Mouse (Mus musculus): ENCODE measurements around the gene Dync1i2. TPM values are rescaled to one million over a fixed set of nuclear protein-coding genes. Genes with fewer than 3 reads are reported as not detected.

Dync1i2 gene
- polyA plus RNA-seq, 1 experiment: 67.3 TPM

GRCm38 (mm10) chr2:71173031-71173430, 38.5 kb upstream of the Dync1i2 start:
- TF ChIP-seq CEBPB (IDR thresholded peaks at IDR 0.05; ENCODE audit: insufficient read depth, poor library complexity, severe bottlenecking) (no peak), SRF (IDR thresholded peaks at IDR 0.05; ENCODE audit: control insufficient read depth, insufficient read length, low read depth) (no peak)
- Histone ChIP-seq H3K36me3 (ENCODE audit: control insufficient read depth, insufficient read depth) (no peaks in the 10 kb centered on the region), H3K27me3 (ENCODE audit: control insufficient read depth, insufficient read depth, insufficient read length) (no peaks in the 10 kb centered on the region), H3ac (ENCODE audit: control insufficient read depth, insufficient read length) (no peak overlapping the region), H3K79me2 (ENCODE audit: control insufficient read depth, insufficient read depth) (no peaks in the 10 kb centered on the region), H3K4me2 (ENCODE audit: low read depth) (no peak overlapping the region), H3K4me3 (no peak overlapping the region)

- no peak for TF ChIP-seq MYOD1 (IDR thresholded peaks at IDR 0.05; ENCODE audit: control insufficient read depth in 1 of 3, insufficient read length in 2 of 3, low read depth in 2 of 3)
- TF ChIP-seq REST (IDR thresholded peaks at IDR 0.05; ENCODE audit: insufficient read depth, insufficient read length): no peak
- TF ChIP-seq E2F4 (IDR thresholded peaks at IDR 0.05; ENCODE audit: insufficient read depth): no peak
- no peak for TF ChIP-seq USF1 (IDR thresholded peaks at IDR 0.05; ENCODE audit: low read depth)
- TF ChIP-seq CEBPB (IDR thresholded peaks at IDR 0.05; ENCODE audit: insufficient read depth, poor library complexity, severe bottlenecking): no peak
- TF ChIP-seq MAX (IDR thresholded peaks at IDR 0.05; ENCODE audit: low read depth): no peak
- TF ChIP-seq SRF (IDR thresholded peaks at IDR 0.05; ENCODE audit: control insufficient read depth, insufficient read length, low read depth): no peak
- no peak for TF ChIP-seq POLR2AphosphoS2 (IDR thresholded peaks at IDR 0.05; ENCODE audit: insufficient read length, low read depth)
- no peak for TF ChIP-seq POLR2A (IDR thresholded peaks at IDR 0.05; ENCODE audit: insufficient read length, low read depth)
- no peak for TF ChIP-seq MYOG (IDR thresholded peaks at IDR 0.05; ENCODE audit: control insufficient read depth in 1 of 3, insufficient read depth in 1 of 3, insufficient read length in 2 of 3, low read depth in 2 of 3)
- TF ChIP-seq TCF3 (IDR thresholded peaks at IDR 0.05; ENCODE audit: insufficient read length, low read depth): no peak
- TF ChIP-seq TCF12 (IDR thresholded peaks at IDR 0.05; ENCODE audit: insufficient read depth, poor library complexity, severe bottlenecking): no peak
- Histone ChIP-seq H3ac (ENCODE audit: control insufficient read depth, insufficient read length) (no peak overlapping the region), H3K4me2 (ENCODE audit: low read depth) (no peak overlapping the region)
Measured at GRCm38 (mm10) chr2:71176329-71177249, 34.9 kb upstream of the Dync1i2 start.

GRCm38 (mm10) chr2:71177250-71177615, 34.3 kb upstream of the Dync1i2 start:
- no peaks in the 10 kb centered on the region for H3K79me2 ChIP-seq (ENCODE audit: control insufficient read depth, insufficient read depth)
- no peak overlapping the region for H3K4me3 ChIP-seq
- no peaks in the 10 kb centered on the region for H3K27me3 ChIP-seq (ENCODE audit: control insufficient read depth, insufficient read depth, insufficient read length)
- H3K4me2 ChIP-seq (ENCODE audit: low read depth): no peak overlapping the region
- TF ChIP-seq TCF3 (IDR thresholded peaks at IDR 0.05; ENCODE audit: insufficient read length, low read depth) (no peak), MYOG (IDR thresholded peaks at IDR 0.05; ENCODE audit: control insufficient read depth in 1 of 3, insufficient read depth in 1 of 3, insufficient read length in 2 of 3, low read depth in 2 of 3) (no peak), REST (IDR thresholded peaks at IDR 0.05; ENCODE audit: insufficient read depth, insufficient read length) (no peak), TCF12 (IDR thresholded peaks at IDR 0.05; ENCODE audit: insufficient read depth, poor library complexity, severe bottlenecking) (no peak)
- no peaks in the 10 kb centered on the region for H3K36me3 ChIP-seq (ENCODE audit: control insufficient read depth, insufficient read depth)
- H3ac ChIP-seq (ENCODE audit: control insufficient read depth, insufficient read length): no peak overlapping the region

More at GRCm38 (mm10) chr2:71176329-71177249, 34.9 kb upstream of the Dync1i2 start:
- no peaks in the 10 kb centered on the region for H3K79me2 ChIP-seq (ENCODE audit: control insufficient read depth, insufficient read depth)
- no peaks in the 10 kb centered on the region for H3K27me3 ChIP-seq (ENCODE audit: control insufficient read depth, insufficient read depth, insufficient read length)
- H3K4me3 ChIP-seq: no peak overlapping the region
- no peaks in the 10 kb centered on the region for H3K36me3 ChIP-seq (ENCODE audit: control insufficient read depth, insufficient read depth)

GRCm38 (mm10) chr2:71177760-71178159, 33.7 kb upstream of the Dync1i2 start:
- Histone ChIP-seq H3K36me3 (ENCODE audit: control insufficient read depth, insufficient read depth) (no peaks in the 10 kb centered on the region), H3K27me3 (ENCODE audit: control insufficient read depth, insufficient read depth, insufficient read length) (no peaks in the 10 kb centered on the region), H3K4me2 (ENCODE audit: low read depth) (no peak overlapping the region), H3K79me2 (ENCODE audit: control insufficient read depth, insufficient read depth) (no peaks in the 10 kb centered on the region), H3ac (ENCODE audit: control insufficient read depth, insufficient read length) (no peak overlapping the region), H3K4me3 (no peak overlapping the region)
- TF ChIP-seq USF1 (IDR thresholded peaks at IDR 0.05; ENCODE audit: low read depth) (no peak), TCF3 (IDR thresholded peaks at IDR 0.05; ENCODE audit: insufficient read length, low read depth) (no peak), POLR2AphosphoS2 (IDR thresholded peaks at IDR 0.05; ENCODE audit: insufficient read length, low read depth) (no peak), POLR2A (IDR thresholded peaks at IDR 0.05; ENCODE audit: insufficient read length, low read depth) (no peak), MYOD1 (IDR thresholded peaks at IDR 0.05; ENCODE audit: control insufficient read depth in 1 of 3, insufficient read length in 2 of 3, low read depth in 2 of 3) (no peak), REST (IDR thresholded peaks at IDR 0.05; ENCODE audit: insufficient read depth, insufficient read length) (no peak), CEBPB (IDR thresholded peaks at IDR 0.05; ENCODE audit: insufficient read depth, poor library complexity, severe bottlenecking) (no peak), MAX (IDR thresholded peaks at IDR 0.05; ENCODE audit: low read depth) (no peak), MYOG (IDR thresholded peaks at IDR 0.05; ENCODE audit: control insufficient read depth in 1 of 3, insufficient read depth in 1 of 3, insufficient read length in 2 of 3, low read depth in 2 of 3) (no peak), E2F4 (IDR thresholded peaks at IDR 0.05; ENCODE audit: insufficient read depth) (no peak), SRF (IDR thresholded peaks at IDR 0.05; ENCODE audit: control insufficient read depth, insufficient read length, low read depth) (no peak)

GRCm38 (mm10) chr2:71179716-71180115, 31.8 kb upstream of the Dync1i2 start:
- no peak overlapping the region for H3K4me3 ChIP-seq
- no peaks in the 10 kb centered on the region for H3K27me3 ChIP-seq (ENCODE audit: control insufficient read depth, insufficient read depth, insufficient read length)
- H3ac ChIP-seq (ENCODE audit: control insufficient read depth, insufficient read length): no peak overlapping the region
- no peaks in the 10 kb centered on the region for H3K36me3 ChIP-seq (ENCODE audit: control insufficient read depth, insufficient read depth)
- no peaks in the 10 kb centered on the region for H3K79me2 ChIP-seq (ENCODE audit: control insufficient read depth, insufficient read depth)
- TF ChIP-seq POLR2AphosphoS2 (IDR thresholded peaks at IDR 0.05; ENCODE audit: insufficient read length, low read depth) (no peak), E2F4 (IDR thresholded peaks at IDR 0.05; ENCODE audit: insufficient read depth) (no peak), MAX (IDR thresholded peaks at IDR 0.05; ENCODE audit: low read depth) (no peak), REST (IDR thresholded peaks at IDR 0.05; ENCODE audit: insufficient read depth, insufficient read length) (no peak), SRF (IDR thresholded peaks at IDR 0.05; ENCODE audit: control insufficient read depth, insufficient read length, low read depth) (no peak), TCF12 (IDR thresholded peaks at IDR 0.05; ENCODE audit: insufficient read depth, poor library complexity, severe bottlenecking) (no peak), MYOD1 (IDR thresholded peaks at IDR 0.05; ENCODE audit: control insufficient read depth in 1 of 3, insufficient read length in 2 of 3, low read depth in 2 of 3) (no peak), USF1 (IDR thresholded peaks at IDR 0.05; ENCODE audit: low read depth) (no peak), CEBPB (IDR thresholded peaks at IDR 0.05; ENCODE audit: insufficient read depth, poor library complexity, severe bottlenecking) (no peak), POLR2A (IDR thresholded peaks at IDR 0.05; ENCODE audit: insufficient read length, low read depth) (no peak), TCF3 (IDR thresholded peaks at IDR 0.05; ENCODE audit: insufficient read length, low read depth) (no peak), MYOG (IDR thresholded peaks at IDR 0.05; ENCODE audit: control insufficient read depth in 1 of 3, insufficient read depth in 1 of 3, insufficient read length in 2 of 3, low read depth in 2 of 3) (no peak)
- no peak overlapping the region for H3K4me2 ChIP-seq (ENCODE audit: low read depth)

Data from myocyte (in vitro differentiated cells).